Mouse (Mus musculus) hindbrain, embryonic 13.5 days (tissue): ENCODE data around the gene Cacna1c. TPM values are rescaled to one million over a fixed set of nuclear protein-coding genes. Genes with fewer than 3 reads are reported as not detected.

Experiments
- ATAC-seq: fragments of 200-750 bp; cut with Nextera tagmentation; 2 replicates; pipeline ENCODE4 v1.8.0; 2017; ENCODE audit warnings: moderate TSS enrichment; ENCODE audit not compliant: low FRiP score
- H3K27ac ChIP-seq: fragments of 300-500 bp; sonication (generic); 2 replicates; pipeline ENCODE4 v1.5.1; 2015; ENCODE audit warnings: inconsistent platforms, mild to moderate bottlenecking, moderate library complexity
- H3K27me3 ChIP-seq: fragments of 300-500 bp; sonication (generic); 2 replicates; pipeline ENCODE4 v1.6.1; 2015; ENCODE audit warnings: mild to moderate bottlenecking, inconsistent platforms
- H3K36me3 ChIP-seq: fragments of 300-500 bp; sonication (generic); 2 replicates; pipeline ENCODE4 v1.6.1; 2015; ENCODE audit warnings: mild to moderate bottlenecking, inconsistent platforms
- H3K4me1 ChIP-seq: fragments of 300-500 bp; sonication (generic); replicated peaks from 2 replicates; pipeline ENCODE4 v1.6.1; 2015; ENCODE audit warnings: inconsistent platforms
- H3K4me2 ChIP-seq: fragments of 300-500 bp; sonication (generic); 2 replicates; pipeline ENCODE4 v1.6.1; 2015; ENCODE audit warnings: inconsistent platforms, mild to moderate bottlenecking, moderate library complexity
- H3K4me3 ChIP-seq: fragments of 300-500 bp; sonication (generic); 2 replicates; pipeline ENCODE4 v1.5.1; 2015; ENCODE audit warnings: mild to moderate bottlenecking, inconsistent platforms
- H3K9ac ChIP-seq: fragments of 300-500 bp; sonication (generic); 2 replicates; pipeline ENCODE4 v1.6.1; 2015; ENCODE audit warnings: mild to moderate bottlenecking, inconsistent platforms
- H3K9me3 ChIP-seq: fragments of 300-500 bp; sonication (generic); 2 replicates; pipeline ENCODE4 v1.6.1; 2016; ENCODE audit warnings: inconsistent platforms
- WGBS: fragments of 180-500 bp; shearing (Covaris S2); methylation state at CpG from one replicate; pipeline ENCODE4 v1.1.7; 2015; 5-methylcytosine and 5-hydroxymethylcytosine counted together
- polyA plus RNA-seq: library from polyadenylated mRNA; unstranded; fragments of >200 nt; fragmentation: Nextera tagmentation; extraction: Ambion mirVana; gene quantifications from 2 replicates; pipeline ENCODE4 v1.2.1, GENCODE M21; 2015

Cacna1c gene
- polyA plus RNA-seq, 1 experiment from 2014 or later: 6.9 TPM

DNA sequence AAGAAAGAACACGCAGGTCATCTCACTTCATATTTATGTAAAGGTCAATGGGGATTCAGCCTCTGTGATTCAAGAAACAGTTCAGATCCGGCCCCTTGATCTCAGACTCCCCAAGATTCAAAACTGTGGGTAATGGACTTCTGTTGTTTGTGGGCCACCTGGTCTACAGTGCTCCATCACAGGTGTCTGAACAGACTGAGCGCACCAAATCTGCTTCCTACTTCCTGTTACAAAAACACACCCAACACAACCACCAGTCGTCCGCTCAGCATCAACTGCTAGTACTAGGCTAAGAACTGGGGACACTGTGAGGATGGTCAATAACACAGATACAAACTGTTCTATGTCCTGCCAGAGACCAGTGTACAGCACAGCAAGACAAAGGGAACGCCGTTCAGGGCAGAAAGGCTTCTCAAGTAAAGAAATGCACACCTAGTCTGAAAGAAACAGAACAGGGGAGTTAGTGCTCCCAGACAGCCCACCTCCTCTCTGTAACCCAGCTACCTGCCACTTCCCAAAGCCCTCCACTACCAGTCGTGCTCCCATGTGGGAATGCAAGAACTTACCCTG, 212.7 kb downstream of the Cacna1c start:
- H3K9me3 ChIP-seq: no peaks in the 10 kb centered on the region
- no peak overlapping the region for H3K9ac ChIP-seq
- no peak overlapping the region for H3K4me2 ChIP-seq
- no peaks in the 10 kb centered on the region for H3K36me3 ChIP-seq
- H3K4me1 ChIP-seq: peaks cover 14% of the 10 kb centered on the region
- 85% methylated on average over 8 of the region's 8 CpGs for WGBS
- no peak overlapping the region for H3K4me3 ChIP-seq
- H3K27me3 ChIP-seq: no peaks in the 10 kb centered on the region
- ATAC-seq: no peak
- no peak overlapping the region for H3K27ac ChIP-seq

DNA sequence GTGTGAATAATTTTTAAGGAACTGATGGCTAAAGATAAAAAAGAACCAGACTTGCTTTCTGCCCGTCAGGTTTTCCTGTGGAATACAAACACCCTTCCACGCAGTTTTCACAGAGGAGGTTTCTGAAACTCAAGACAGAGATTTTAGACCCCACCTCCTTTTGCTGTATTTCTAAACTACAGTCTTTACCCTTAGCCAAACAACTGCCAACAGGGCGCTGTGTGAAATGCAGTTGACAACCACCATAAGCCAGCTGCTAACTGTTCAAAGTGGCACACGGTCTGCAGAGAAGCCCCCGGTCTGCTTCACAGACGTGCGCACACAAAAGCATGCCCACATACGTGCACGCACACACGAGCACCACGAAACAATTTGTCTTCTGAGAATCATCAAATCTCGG, 216.0 kb downstream of the Cacna1c start:
- H3K27ac ChIP-seq: no peak overlapping the region
- WGBS: 87% methylated on average over 12 of the region's 12 CpGs
- no peak overlapping the region for H3K9ac ChIP-seq
- H3K27me3 ChIP-seq: no peaks in the 10 kb centered on the region
- no peak overlapping the region for H3K4me3 ChIP-seq
- H3K9me3 ChIP-seq: no peaks in the 10 kb centered on the region
- no peak for ATAC-seq
- H3K4me2 ChIP-seq: no peak overlapping the region
- no peaks in the 10 kb centered on the region for H3K36me3 ChIP-seq
- peaks cover 38% of the 10 kb centered on the region for H3K4me1 ChIP-seq

DNA sequence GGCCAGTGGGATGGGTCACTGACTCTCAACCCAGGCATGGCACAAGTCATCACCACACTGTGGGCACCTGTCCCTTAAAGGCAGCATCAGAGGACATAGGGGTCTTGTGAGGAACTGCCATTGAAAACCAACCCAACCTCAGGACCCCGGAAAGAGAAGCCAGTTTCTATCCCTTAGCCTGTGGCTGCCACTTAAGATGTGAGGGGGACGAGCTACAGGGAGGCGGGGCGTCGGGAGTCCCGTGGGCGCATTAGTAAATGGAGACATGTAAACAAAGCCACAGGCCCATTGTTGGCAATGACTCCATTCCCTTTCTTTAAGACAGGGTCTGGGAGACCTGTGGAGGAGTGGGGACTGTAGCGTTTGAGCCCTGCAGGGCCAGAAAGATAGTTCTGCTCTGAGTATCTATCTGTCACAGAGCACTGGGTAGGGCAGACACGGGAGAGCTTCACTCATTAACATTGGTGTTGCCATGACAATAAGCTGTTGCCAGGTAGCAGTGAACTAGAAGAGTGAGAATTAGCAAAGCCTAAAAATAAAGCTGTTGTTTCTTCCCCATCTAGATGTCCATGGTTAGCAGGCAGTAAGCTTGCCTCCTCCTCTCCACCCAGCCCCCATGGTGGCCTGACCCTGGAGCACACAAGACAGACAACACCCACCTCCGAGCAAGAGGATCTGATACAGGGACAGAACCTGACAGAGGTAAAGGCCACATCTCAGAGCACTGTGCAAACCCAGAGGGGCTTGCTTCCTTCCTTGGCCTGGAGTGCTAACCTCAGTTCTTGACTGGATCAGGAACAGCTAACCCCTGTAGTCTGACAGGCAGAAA, 218.6 kb downstream of the Cacna1c start:
- ATAC-seq: peak; percentile 91
- Histone ChIP-seq H3K36me3 (no peaks in the 10 kb centered on the region), H3K4me3 (no peak overlapping the region), H3K27me3 (no peaks in the 10 kb centered on the region), H3K27ac (peak overlapping the region; percentile 79), H3K4me1 (peaks cover 38% of the 10 kb centered on the region), H3K4me2 (peak overlapping the region; percentile 28), H3K9me3 (no peaks in the 10 kb centered on the region), H3K9ac (peak overlapping the region; percentile 21; the same call in 1 of the 2 replicates)
- 21% methylated on average over 10 of the region's 10 CpGs for WGBS

DNA sequence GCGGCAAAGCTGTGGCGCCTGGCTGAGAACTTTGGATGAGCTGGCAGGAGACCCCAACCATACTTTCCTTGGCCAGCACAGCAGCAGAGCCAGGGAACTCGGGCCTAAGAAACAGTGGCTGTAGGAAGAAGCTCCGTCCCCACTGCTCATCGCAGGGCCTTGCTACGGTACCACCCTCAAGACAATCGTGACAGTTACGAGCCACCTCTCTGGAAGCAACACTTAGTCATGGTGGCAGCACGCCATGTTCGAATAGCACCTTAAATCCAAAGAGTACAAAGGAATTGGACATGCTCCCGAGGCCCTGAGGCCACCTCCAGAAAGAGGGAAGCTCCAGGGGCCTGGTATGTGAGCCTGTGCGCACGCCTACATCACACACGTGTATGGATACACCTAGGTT, 219.6 kb downstream of the Cacna1c start:
- Histone ChIP-seq H3K4me2 (no peak overlapping the region), H3K27me3 (no peaks in the 10 kb centered on the region), H3K9ac (no peak overlapping the region), H3K4me3 (no peak overlapping the region), H3K36me3 (no peaks in the 10 kb centered on the region), H3K9me3 (no peaks in the 10 kb centered on the region), H3K27ac (peak overlapping the region; percentile 24; the same call in 1 of the 2 replicates), H3K4me1 (peaks cover 40% of the 10 kb centered on the region)
- no peak for ATAC-seq
- 85% methylated on average over 14 of the region's 14 CpGs for WGBS

DNA sequence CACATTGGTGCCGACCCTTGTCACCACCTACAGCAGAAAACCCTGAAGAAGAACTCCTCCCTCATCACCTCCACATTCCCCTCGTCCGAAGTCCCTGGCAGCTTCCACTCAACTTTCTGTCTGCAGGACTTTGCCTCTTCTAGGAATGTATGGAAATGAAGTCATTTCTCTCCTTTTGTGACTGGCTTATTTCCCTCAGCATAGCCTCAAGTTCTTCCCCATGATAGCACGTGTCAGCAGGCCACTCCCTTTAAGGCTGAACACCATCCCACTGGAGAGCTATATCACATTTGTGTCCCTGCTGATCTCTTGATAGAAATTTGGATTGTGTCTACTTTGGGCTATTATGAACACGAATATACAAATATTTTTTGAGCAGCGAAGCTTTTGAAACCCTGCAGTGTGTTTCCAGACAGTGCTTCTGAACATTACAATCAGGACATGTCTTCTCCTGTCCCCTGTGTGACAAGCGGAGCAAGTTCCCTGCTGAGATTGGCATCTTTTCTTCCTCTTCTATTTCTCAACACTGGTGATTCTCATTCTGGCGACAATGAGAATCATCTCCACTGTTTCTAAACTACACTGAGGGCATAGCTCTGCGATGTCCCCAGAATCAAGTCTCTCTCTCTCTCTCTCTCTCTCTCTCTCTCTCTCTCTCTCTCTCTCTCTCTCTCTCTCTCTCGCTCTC, 224.2 kb downstream of the Cacna1c start:
- Histone ChIP-seq H3K9me3 (peaks cover 3% of the 10 kb centered on the region; the same call in 1 of the 2 replicates), H3K4me3 (no peak overlapping the region), H3K4me1 (peaks cover 13% of the 10 kb centered on the region), H3K4me2 (no peak overlapping the region), H3K27me3 (no peaks in the 10 kb centered on the region), H3K36me3 (no peaks in the 10 kb centered on the region; the same call in 1 of the 2 replicates), H3K27ac (no peak overlapping the region), H3K9ac (no peak overlapping the region)
- WGBS: 60% methylated on average over 9 of the region's 10 CpGs
- ATAC-seq: no peak

DNA sequence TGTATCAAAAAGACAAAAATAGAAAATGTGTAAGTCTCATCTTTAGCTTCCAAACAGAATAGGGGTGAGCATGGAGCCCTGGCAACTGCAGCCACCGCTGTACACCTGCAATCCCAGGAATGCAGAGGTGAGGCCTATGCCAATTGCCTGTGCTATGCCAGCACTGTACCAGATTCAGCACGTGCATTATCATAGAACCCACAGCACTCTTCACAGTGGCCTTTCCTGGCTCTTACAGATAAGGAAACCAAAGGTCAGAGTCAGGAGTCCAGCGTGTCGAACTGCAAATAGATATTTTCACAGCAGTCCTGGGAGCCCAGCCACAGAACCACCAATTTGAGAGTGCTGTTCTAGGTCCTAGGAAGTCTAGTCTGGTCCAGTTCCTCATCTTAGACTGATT, 227.4 kb downstream of the Cacna1c start:
- H3K27me3 ChIP-seq: no peaks in the 10 kb centered on the region
- H3K4me3 ChIP-seq: no peak overlapping the region
- H3K9me3 ChIP-seq: peaks cover 3% of the 10 kb centered on the region; the same call in 1 of the 2 replicates
- H3K4me2 ChIP-seq: no peak overlapping the region
- no peak overlapping the region for H3K27ac ChIP-seq
- WGBS: 81% methylated on average over 4 of the region's 4 CpGs
- no peaks in the 10 kb centered on the region; the same call in 1 of the 2 replicates for H3K36me3 ChIP-seq
- no peak overlapping the region for H3K9ac ChIP-seq
- ATAC-seq: no peak
- peaks cover 3% of the 10 kb centered on the region; the same call in 1 of the 2 replicates for H3K4me1 ChIP-seq

DNA sequence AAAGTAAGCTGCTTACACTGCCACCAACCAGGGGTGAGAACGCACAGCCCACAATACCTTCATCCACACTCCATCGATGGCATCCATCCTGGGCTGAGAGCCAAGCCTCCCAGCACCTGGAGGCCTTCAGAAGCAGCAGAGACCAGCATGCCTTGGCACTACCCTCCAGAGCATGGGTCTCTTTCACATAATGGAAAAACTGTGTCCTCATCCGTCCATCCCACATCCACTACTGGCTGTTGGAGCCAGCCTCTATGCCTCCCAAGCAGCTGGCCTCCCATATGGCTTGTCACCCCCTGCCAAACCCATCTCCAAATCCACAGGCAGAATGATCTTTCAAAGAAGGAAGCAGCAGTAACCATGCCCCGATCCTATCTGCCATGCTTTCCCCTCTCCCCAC, 229.3 kb downstream of the Cacna1c start:
- H3K27me3 ChIP-seq: no peaks in the 10 kb centered on the region
- H3K4me3 ChIP-seq: no peak overlapping the region
- peaks cover 3% of the 10 kb centered on the region; the same call in 1 of the 2 replicates for H3K9me3 ChIP-seq
- no peak overlapping the region for H3K27ac ChIP-seq
- WGBS: 78% methylated on average over 4 of the region's 4 CpGs
- no peaks in the 10 kb centered on the region; the same call in 1 of the 2 replicates for H3K36me3 ChIP-seq
- H3K4me2 ChIP-seq: no peak overlapping the region
- H3K9ac ChIP-seq: no peak overlapping the region
- H3K4me1 ChIP-seq: peaks cover 2% of the 10 kb centered on the region; the same call in 1 of the 2 replicates
- ATAC-seq: no peak

DNA sequence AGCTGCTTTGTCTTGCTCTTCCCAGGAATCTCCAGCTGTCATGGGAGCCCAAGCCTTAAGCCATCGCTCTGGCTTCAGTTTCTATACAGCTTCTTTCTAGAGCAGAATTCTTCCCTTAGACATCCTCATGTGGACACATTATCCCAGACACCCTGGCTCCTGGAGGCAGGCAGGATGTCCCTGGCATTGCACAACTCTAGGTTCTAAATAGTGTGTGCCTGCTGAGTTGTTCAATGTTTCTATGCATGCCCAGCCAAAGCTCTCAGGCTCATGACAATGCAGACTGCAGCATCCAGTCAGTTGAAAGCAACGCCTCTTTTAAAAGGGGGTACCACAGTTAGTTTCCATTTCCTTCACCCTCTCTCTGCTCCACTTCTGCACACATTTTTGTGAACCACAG, 230.6 kb downstream of the Cacna1c start:
- 83% methylated on average over 2 of the region's 2 CpGs for WGBS

DNA sequence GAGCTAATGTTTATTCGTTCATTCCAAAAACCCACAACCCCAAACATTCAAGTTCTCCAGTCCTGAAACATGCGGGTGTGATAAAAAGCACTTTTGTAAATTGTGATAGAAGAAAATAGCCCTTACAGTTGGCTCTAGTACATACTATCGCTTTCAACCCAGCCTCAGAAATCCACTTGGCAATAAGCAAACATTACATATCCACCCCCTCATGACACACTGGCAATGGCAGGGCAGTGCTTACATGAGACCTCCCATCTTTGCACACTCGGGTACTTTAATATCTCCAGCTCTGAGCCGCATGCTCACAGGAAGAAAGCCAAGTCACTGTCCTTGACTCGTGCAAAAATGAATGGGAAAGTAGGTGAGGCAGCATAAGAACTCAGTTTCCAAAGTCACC, 232.4 kb downstream of the Cacna1c start:
- ATAC-seq: no peak
- no peaks in the 10 kb centered on the region for H3K9me3 ChIP-seq
- 90% methylated on average over 6 of the region's 6 CpGs for WGBS

More for the DNA sequence above, 230.6 kb downstream of the Cacna1c start:
- ATAC-seq: no peak
- H3K9ac ChIP-seq: no peak overlapping the region
- H3K27me3 ChIP-seq: no peaks in the 10 kb centered on the region
- H3K27ac ChIP-seq: peak overlapping the region; percentile 23; the same call in 1 of the 2 replicates
- no peak overlapping the region for H3K4me2 ChIP-seq
- H3K4me3 ChIP-seq: no peak overlapping the region
- H3K36me3 ChIP-seq: no peaks in the 10 kb centered on the region; the same call in 1 of the 2 replicates
- no peaks in the 10 kb centered on the region; the same call in 1 of the 2 replicates for H3K4me1 ChIP-seq
- peaks cover 3% of the 10 kb centered on the region; the same call in 1 of the 2 replicates for H3K9me3 ChIP-seq

DNA sequence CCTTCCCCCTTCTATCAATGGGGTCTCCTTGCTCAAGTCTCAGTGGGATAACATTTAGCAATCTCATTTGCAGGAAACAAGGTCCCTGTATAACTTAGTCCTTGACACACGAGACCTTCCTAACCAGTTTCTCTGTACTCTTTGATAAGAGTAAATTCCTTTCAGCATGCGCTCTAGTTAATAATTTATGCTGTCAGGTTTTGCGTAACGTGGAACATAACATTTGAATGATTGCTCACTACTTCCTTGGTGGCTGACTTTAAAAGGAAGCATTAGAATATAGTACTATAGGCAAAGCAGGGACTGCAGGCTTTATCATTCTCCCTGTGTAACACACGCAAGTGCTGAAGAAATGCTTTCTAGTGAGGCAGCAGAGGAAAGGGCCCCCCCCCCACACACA, 232.9 kb downstream of the Cacna1c start:
- Histone ChIP-seq H3K9me3 (no peaks in the 10 kb centered on the region), H3K27ac (no peak overlapping the region), H3K4me1 (no peaks in the 10 kb centered on the region; the same call in 1 of the 2 replicates), H3K4me3 (no peak overlapping the region), H3K27me3 (no peaks in the 10 kb centered on the region), H3K36me3 (no peaks in the 10 kb centered on the region), H3K9ac (no peak overlapping the region), H3K4me2 (no peak overlapping the region)
- ATAC-seq: no peak
- WGBS: 74% methylated on average over 5 of the region's 5 CpGs

More for the DNA sequence above, 232.4 kb downstream of the Cacna1c start:
- H3K9ac ChIP-seq: no peak overlapping the region
- H3K4me1 ChIP-seq: no peaks in the 10 kb centered on the region; the same call in 1 of the 2 replicates
- H3K4me2 ChIP-seq: no peak overlapping the region
- no peaks in the 10 kb centered on the region for H3K27me3 ChIP-seq
- no peak overlapping the region for H3K27ac ChIP-seq
- H3K36me3 ChIP-seq: no peaks in the 10 kb centered on the region
- no peak overlapping the region for H3K4me3 ChIP-seq

DNA sequence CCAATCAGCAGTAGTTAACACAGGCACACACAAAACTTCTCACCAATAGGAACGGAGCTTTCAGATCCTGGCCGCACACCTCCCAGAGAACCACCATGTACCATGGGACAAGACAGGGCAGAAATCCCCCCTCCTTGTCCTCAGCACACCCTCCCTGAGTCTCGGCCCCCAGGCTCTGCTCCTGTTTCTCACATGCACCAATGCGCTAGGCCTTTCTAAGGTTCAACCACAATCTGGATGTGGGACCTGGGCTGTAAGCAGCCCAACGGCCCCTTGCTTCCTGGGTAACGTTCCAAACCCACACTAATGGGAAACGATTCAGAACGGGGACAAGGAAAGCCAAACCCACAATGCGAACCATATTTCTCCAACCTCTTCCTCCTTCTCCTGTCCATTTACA, 237.7 kb downstream of the Cacna1c start:
- H3K36me3 ChIP-seq: no peaks in the 10 kb centered on the region
- no peaks in the 10 kb centered on the region for H3K27me3 ChIP-seq
- H3K4me1 ChIP-seq: no peaks in the 10 kb centered on the region; the same call in 1 of the 2 replicates
- 98% methylated on average over 9 of the region's 9 CpGs for WGBS
- ATAC-seq: no peak
- no peak overlapping the region for H3K27ac ChIP-seq
- no peak overlapping the region for H3K4me2 ChIP-seq
- no peak overlapping the region for H3K9ac ChIP-seq
- H3K9me3 ChIP-seq: no peaks in the 10 kb centered on the region
- no peak overlapping the region for H3K4me3 ChIP-seq

DNA sequence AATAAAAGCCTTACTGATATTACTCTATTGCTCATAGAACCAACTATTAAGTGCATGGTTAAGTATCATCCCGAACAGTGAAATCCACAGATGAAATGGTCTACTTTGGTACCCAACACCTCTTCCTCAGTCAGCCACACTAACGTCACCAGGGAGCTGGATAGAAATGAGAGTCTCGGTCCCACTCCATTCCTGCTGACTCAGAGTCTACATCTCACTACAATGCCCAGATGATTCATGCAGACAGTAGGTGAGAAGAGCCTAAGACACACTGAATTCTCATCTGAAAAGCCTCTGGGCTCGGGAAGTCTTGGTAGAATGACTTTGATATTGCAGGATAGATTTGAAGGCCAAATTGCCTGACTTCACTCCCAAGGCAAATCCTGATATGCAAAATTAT, 240.0 kb downstream of the Cacna1c start:
- Histone ChIP-seq H3K27me3 (no peaks in the 10 kb centered on the region), H3K9ac (no peak overlapping the region), H3K27ac (no peak overlapping the region), H3K4me3 (no peak overlapping the region), H3K9me3 (no peaks in the 10 kb centered on the region), H3K36me3 (no peaks in the 10 kb centered on the region), H3K4me2 (no peak overlapping the region), H3K4me1 (peaks cover 12% of the 10 kb centered on the region; the same call in 1 of the 2 replicates)
- no peak for ATAC-seq
- 81% methylated on average over 4 of the region's 4 CpGs for WGBS
